Mouse (Mus musculus) kidney, adult 2 months (tissue): Measurements from ENCODE around the gene Col1a2. TPM values are rescaled to one million over a fixed set of nuclear protein-coding genes. Genes with fewer than 3 reads are reported as not detected.

Source experiments
- DNase-seq: peaks from one replicate; pipeline ENCODE4 v3.0.0; 2021
- H3K27ac ChIP-seq: fragments of 200-500 bp; 2 replicates; pipeline ENCODE4 v1.5.1; 2012; ENCODE audit warnings: low read depth, low read length, control low read depth, inconsistent platforms; ENCODE audit not compliant: insufficient read depth
- H3K27me3 ChIP-seq: fragments of 200-500 bp; replicated peaks from 2 replicates; pipeline ENCODE4 v1.6.1; 2012; ENCODE audit warnings: mild to moderate bottlenecking, moderate library complexity, low read length, inconsistent platforms; ENCODE audit not compliant: control insufficient read depth, insufficient read depth
- H3K36me3 ChIP-seq: fragments of 200-500 bp; 2 replicates; pipeline ENCODE4 v1.6.1; 2012; ENCODE audit warnings: mild to moderate bottlenecking, moderate library complexity, low read length, inconsistent platforms; ENCODE audit not compliant: control insufficient read depth, insufficient read depth
- H3K4me1 ChIP-seq: fragments of 200-500 bp; 2 replicates; pipeline ENCODE4 v1.6.1; 2011; ENCODE audit warnings: low read length; ENCODE audit not compliant: control insufficient read depth, insufficient read depth
- H3K4me3 ChIP-seq: fragments of 200-500 bp; 2 replicates; pipeline ENCODE4 v1.5.1; 2011; ENCODE audit warnings: mild to moderate bottlenecking, low read depth, low read length, control low read depth; ENCODE audit not compliant: insufficient read depth
- CTCF ChIP-seq: fragments of 200-500 bp; conservative IDR thresholded peaks from 2 replicates; pipeline ENCODE4 v1.5.1; 2011; ENCODE audit warnings: low read depth, mild to moderate bottlenecking, control low read depth, low read length, moderate library complexity, mixed read lengths; ENCODE audit not compliant: insufficient read depth, insufficient read length
- POLR2A ChIP-seq: fragments of 200-500 bp; IDR thresholded peaks from one replicate; pipeline ENCODE4 v1.6.1; 2011; ENCODE audit warnings: low read depth, low read length, control low read depth
- WGBS: fragments of 180-500 bp; shearing (Covaris S2); methylation state at CpG from one replicate; pipeline ENCODE4 v1.1.7; 2018; 5-methylcytosine and 5-hydroxymethylcytosine counted together
- polyA plus RNA-seq: library from polyadenylated mRNA; depleted of rRNA; stranded (reverse); fragments of >200 nt; gene quantifications from 2 replicates; pipeline ENCODE4 v1.2.3, GENCODE M21; 2012

Gene Col1a2
- polyA plus RNA-seq, 1 experiment = 67.9 TPM

GRCm38 (mm10) chr6:4505158-4505997, 764 bp downstream of the Col1a2 start:
- Histone ChIP-seq H3K27me3 (no peaks in the 10 kb centered on the region), H3K4me3 (peak overlapping the region; percentile 44), H3K27ac (peak overlapping the region; percentile 18; the same call in 1 of the 2 replicates), H3K36me3 (no peaks in the 10 kb centered on the region), H3K4me1 (no peaks in the 10 kb centered on the region)
- WGBS = 2% methylated on average over 31 of the region's 31 CpGs
- TF ChIP-seq CTCF = no peak
- no peak for TF ChIP-seq POLR2A
- DNase-seq = peak; percentile 61

- no peaks in the 10 kb centered on the region for H3K36me3 ChIP-seq
- WGBS = 18% methylated on average over 11 of the region's 11 CpGs
- H3K27ac ChIP-seq = peak overlapping the region; percentile 18; the same call in 1 of the 2 replicates
These were observed 1.5 kb downstream of the Col1a2 start for GRCm38 (mm10) chr6:4506106-4506505.

GRCm38 (mm10) chr6:4506791-4507190, 2.2 kb downstream of the Col1a2 start:
- H3K4me3 ChIP-seq = no peak overlapping the region
- TF ChIP-seq CTCF = no peak
- TF ChIP-seq POLR2A = no peak
- H3K4me1 ChIP-seq = no peaks in the 10 kb centered on the region
- no peak for DNase-seq
- no peaks in the 10 kb centered on the region for H3K36me3 ChIP-seq
- H3K27me3 ChIP-seq = no peaks in the 10 kb centered on the region
- H3K27ac ChIP-seq = no peak overlapping the region
- 74% methylated on average over 5 of the region's 5 CpGs for WGBS

More at GRCm38 (mm10) chr6:4506106-4506505, 1.5 kb downstream of the Col1a2 start:
- DNase-seq = peak; percentile 37
- Histone ChIP-seq H3K4me3 (peak overlapping the region; percentile 44), H3K27me3 (no peaks in the 10 kb centered on the region), H3K4me1 (no peaks in the 10 kb centered on the region)
- no peak for TF ChIP-seq POLR2A
- TF ChIP-seq CTCF = no peak

- Histone ChIP-seq H3K4me3 (no peak overlapping the region), H3K27me3 (no peaks in the 10 kb centered on the region), H3K36me3 (no peaks in the 10 kb centered on the region), H3K4me1 (no peaks in the 10 kb centered on the region), H3K27ac (no peak overlapping the region)
- DNase-seq = no peak
- TF ChIP-seq POLR2A = no peak
- TF ChIP-seq CTCF = no peak
- WGBS = 74% methylated on average over 1 of the region's 1 CpGs
These were observed 2.7 kb downstream of the Col1a2 start for GRCm38 (mm10) chr6:4507323-4507722.

GRCm38 (mm10) chr6:4508279-4508678, 3.7 kb downstream of the Col1a2 start:
- TF ChIP-seq POLR2A = no peak
- TF ChIP-seq CTCF = no peak
- no peak for DNase-seq
- H3K36me3 ChIP-seq = no peaks in the 10 kb centered on the region
- no peaks in the 10 kb centered on the region for H3K27me3 ChIP-seq
- WGBS = 79% methylated on average over 4 of the region's 4 CpGs
- no peak overlapping the region for H3K4me3 ChIP-seq
- H3K4me1 ChIP-seq = no peaks in the 10 kb centered on the region
- no peak overlapping the region for H3K27ac ChIP-seq

GRCm38 (mm10) chr6:4509395-4509794, 4.8 kb downstream of the Col1a2 start:
- no peaks in the 10 kb centered on the region for H3K4me1 ChIP-seq
- DNase-seq = no peak
- H3K27me3 ChIP-seq = no peaks in the 10 kb centered on the region
- TF ChIP-seq POLR2A (no peak), CTCF (no peak)
- H3K36me3 ChIP-seq = no peaks in the 10 kb centered on the region
- 66% methylated on average over 4 of the region's 4 CpGs for WGBS
- no peak overlapping the region for H3K4me3 ChIP-seq
- H3K27ac ChIP-seq = no peak overlapping the region

DNA sequence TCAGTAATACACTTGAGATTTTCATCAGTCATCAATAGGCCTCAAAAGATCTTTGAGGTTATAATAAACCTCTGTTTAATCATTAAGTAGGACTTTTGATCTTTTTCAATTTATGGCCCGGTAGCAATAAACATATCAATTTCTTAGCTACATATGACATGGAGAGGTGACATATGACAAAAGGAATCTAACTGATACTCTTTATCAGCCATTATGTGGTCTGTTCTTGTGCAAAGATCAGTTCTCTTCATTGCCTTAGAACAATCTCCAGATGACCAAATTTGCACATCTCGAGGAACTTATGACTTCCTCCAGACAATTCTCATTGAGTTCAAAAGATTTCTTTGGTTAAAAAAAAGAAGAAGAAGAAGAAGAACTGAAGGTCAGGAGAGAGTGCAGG, 10.1 kb downstream of the Col1a2 start:
- no peak for TF ChIP-seq CTCF
- TF ChIP-seq POLR2A = no peak
- 83% methylated on average over 2 of the region's 2 CpGs for WGBS

DNA sequence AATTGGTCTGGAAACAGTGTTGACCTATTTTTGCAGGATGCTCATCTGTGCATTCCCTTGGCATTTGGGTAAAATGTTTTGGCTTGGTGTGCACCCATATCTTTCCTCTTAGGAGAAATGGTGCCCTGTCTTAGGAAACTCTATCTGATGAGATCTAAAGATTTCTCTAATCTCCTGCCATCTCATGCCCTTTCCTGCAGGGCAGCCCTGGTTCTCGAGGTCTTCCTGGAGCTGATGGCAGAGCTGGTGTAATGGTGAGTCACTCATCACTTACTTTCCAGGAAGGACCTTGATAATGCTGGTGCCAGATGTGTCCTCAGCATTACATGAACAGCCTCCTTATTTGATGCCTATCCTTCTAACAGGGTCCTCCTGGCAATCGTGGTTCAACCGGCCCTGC, 16.4 kb downstream of the Col1a2 start:
- H3K4me1 ChIP-seq = no peaks in the 10 kb centered on the region
- 74% methylated on average over 3 of the region's 3 CpGs for WGBS
- no peaks in the 10 kb centered on the region for H3K27me3 ChIP-seq
- no peaks in the 10 kb centered on the region for H3K36me3 ChIP-seq
- no peak overlapping the region for H3K4me3 ChIP-seq
- TF ChIP-seq CTCF = no peak
- TF ChIP-seq POLR2A = no peak
- DNase-seq = no peak
- H3K27ac ChIP-seq = no peak overlapping the region

More for the DNA sequence above, 10.1 kb downstream of the Col1a2 start:
- Histone ChIP-seq H3K36me3 (no peaks in the 10 kb centered on the region), H3K4me3 (no peak overlapping the region), H3K27ac (no peak overlapping the region), H3K4me1 (no peaks in the 10 kb centered on the region), H3K27me3 (no peaks in the 10 kb centered on the region)
- no peak for DNase-seq
